Mouse (Mus musculus) heart, adult 18-20 months (tissue): ENCODE measurements around the gene Spice1. TPM values are rescaled to one million over a fixed set of nuclear protein-coding genes. Genes with fewer than 3 reads are reported as not detected.

Experiments used
- DNase-seq, 2 experiments: peaks; one replicate each; pipeline ENCODE4 v3.0.0; 2021 to 2022; ENCODE audit warnings: mixed read lengths in 1 of 2
- long read RNA-seq, 2 experiments: library from polyadenylated mRNA; stranded (forward); transcript quantifications; one replicate each; pipeline ENCODE4 v2.0.0; 2021
- total RNA-seq, 2 experiments: library from RNA; stranded (reverse); gene quantifications; 2 replicates each; pipeline ENCODE4 v1.2.3; 2021

Spice1 gene
- total RNA-seq = 10 to 100 TPM in 1 of 2 experiments, 1 to 10 TPM in 1; 8.5 to 11.4 TPM
- long read RNA-seq, experiment 1, full-length matches to known transcripts = 3 of 5 reads
- long read RNA-seq, experiment 1, partial matches to known transcripts = 0 of 5 reads
- long read RNA-seq, experiment 1, other reads (novel, unspliced or antisense) = 2 of 5 reads
- long read RNA-seq, experiment 2, partial matches to known transcripts = 3 of 6 reads
- long read RNA-seq, experiment 2, other reads (novel, unspliced or antisense) = 3 of 6 reads

GRCm38 (mm10) chr16:44347071-44347901 is at the start of gene Spice1:
TSS of gene Spice1 (plus strand) at chr16:44347121.
- peak; percentile 96 to 97 for DNase-seq

- peak; percentile 3 to 16 for DNase-seq
Observed at GRCm38 (mm10) chr16:44299438-44300093, 47.4 kb upstream of the Spice1 start.

GRCm38 (mm10) chr16:44302126-44302892 is 44.6 kb upstream of the Spice1 start:
- DNase-seq = no peak

GRCm38 (mm10) chr16:44303822-44304221 is 43.1 kb upstream of the Spice1 start:
- no peak for DNase-seq

- DNase-seq = no peak
Observed at GRCm38 (mm10) chr16:44305606-44306005, 41.3 kb upstream of the Spice1 start.

- DNase-seq = no peak
Observed at GRCm38 (mm10) chr16:44313422-44313821, 33.5 kb upstream of the Spice1 start.

GRCm38 (mm10) chr16:44316350-44316749 is 30.6 kb upstream of the Spice1 start:
- DNase-seq = no peak

GRCm38 (mm10) chr16:44320232-44320631 is 26.7 kb upstream of the Spice1 start:
- no peak for DNase-seq

- DNase-seq = no peak
Observed at GRCm38 (mm10) chr16:44328644-44329043, 18.3 kb upstream of the Spice1 start.

GRCm38 (mm10) chr16:44330657-44331056 is 16.3 kb upstream of the Spice1 start:
- no peak for DNase-seq

GRCm38 (mm10) chr16:44331154-44331553 is 15.8 kb upstream of the Spice1 start:
- no peak for DNase-seq

- no peak for DNase-seq
Observed at GRCm38 (mm10) chr16:44331671-44331994, 15.3 kb upstream of the Spice1 start.

- peak; percentile 7 to 32 for DNase-seq
Observed at GRCm38 (mm10) chr16:44331995-44332860, 14.7 kb upstream of the Spice1 start.

- peak in 1 of 2 experiments; percentile 32 for DNase-seq
Observed at GRCm38 (mm10) chr16:44332861-44333284, 14.0 kb upstream of the Spice1 start, which contains the start of gene Sidt1. TSS of gene Sidt1 (minus strand) at chr16:44333196.

- DNase-seq = no peak
Observed at GRCm38 (mm10) chr16:44337541-44337940, 9.4 kb upstream of the Spice1 start.

GRCm38 (mm10) chr16:44349801-44350397 is 3.0 kb downstream of the Spice1 start:
- DNase-seq = no peak

- peak in 1 of 2 experiments; percentile 42 for DNase-seq
Observed at GRCm38 (mm10) chr16:44356291-44356690, 9.4 kb downstream of the Spice1 start.

GRCm38 (mm10) chr16:44357571-44358268 is 10.8 kb downstream of the Spice1 start:
- DNase-seq = peak; percentile 45 to 88

- DNase-seq = peak; percentile 31 to 68
Observed at GRCm38 (mm10) chr16:44361921-44362890, 15.3 kb downstream of the Spice1 start.
